Mouse (Mus musculus): ENCODE measurements around the gene Lrrk1. TPM values are rescaled to one million over a fixed set of nuclear protein-coding genes. Genes with fewer than 3 reads are reported as not detected.

The Lrrk1 gene
- polyA plus RNA-seq (2017; shearing (Covaris generic)) = 1 to 10 TPM; 2.3 to 5.7 TPM

DNA sequence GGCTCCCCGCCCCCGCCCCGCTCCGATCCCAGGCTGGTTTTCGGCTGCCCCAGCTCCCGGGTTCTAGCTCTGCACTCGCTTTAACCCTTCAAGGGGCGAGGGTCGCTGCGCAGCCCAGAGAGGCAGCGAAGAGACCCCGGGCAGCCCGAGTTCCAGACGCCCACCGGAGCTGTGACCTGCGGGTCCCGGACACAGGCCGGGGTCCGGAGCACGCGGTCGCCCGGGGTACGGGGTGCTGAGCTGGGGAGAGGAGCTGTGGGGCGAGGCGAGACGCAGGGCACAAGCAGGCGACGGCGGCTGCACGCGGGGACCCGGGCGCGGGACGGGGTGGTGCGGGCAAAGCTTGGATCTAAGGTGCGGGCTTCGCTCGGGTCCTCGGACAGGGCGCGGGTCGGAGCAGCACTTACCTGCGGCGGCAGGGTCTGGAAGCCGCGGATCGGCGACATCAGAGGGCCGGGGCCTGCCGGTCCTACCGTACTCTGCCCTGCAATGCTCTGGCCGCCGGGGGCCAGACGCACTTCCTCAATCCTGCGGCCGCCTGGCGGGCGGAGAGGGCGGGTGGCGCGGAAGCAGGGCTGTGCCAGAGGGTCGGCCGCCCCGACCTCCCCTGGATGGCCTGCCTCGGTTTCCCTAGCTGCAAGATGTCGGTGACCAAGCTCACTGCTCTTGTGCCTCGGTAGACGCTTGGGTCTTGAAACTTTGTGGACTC, at the start of gene Lrrk1:
Gene Lrrk1, minus strand, starts transcription at position 538 of the 709 bp plus-strand sequence.
- ATAC-seq = peak; percentile 42

DNA sequence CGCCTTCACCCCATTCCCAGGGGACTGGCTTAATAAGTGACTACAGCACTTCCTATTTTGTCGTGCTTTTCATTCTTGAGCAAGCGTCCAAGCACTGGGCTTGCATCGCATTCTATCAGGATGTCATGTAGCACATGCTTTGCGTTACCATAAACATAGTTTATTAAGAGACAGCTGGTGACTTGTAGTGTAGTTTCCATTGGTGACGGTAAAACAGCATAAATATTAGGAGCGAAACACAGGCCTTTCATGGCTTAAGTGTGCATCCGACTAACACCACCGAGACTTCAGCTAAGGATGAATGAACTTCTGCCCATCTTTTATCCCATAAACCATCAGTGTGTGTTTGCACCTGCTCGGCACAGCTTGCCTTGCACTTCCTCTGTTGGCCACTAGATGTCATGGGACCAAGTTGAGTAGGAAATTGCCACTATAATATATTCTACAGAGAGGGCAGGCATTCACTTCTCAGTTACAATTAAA, 46.3 kb upstream of the Lrrk1 start:
- no peak for ATAC-seq

DNA sequence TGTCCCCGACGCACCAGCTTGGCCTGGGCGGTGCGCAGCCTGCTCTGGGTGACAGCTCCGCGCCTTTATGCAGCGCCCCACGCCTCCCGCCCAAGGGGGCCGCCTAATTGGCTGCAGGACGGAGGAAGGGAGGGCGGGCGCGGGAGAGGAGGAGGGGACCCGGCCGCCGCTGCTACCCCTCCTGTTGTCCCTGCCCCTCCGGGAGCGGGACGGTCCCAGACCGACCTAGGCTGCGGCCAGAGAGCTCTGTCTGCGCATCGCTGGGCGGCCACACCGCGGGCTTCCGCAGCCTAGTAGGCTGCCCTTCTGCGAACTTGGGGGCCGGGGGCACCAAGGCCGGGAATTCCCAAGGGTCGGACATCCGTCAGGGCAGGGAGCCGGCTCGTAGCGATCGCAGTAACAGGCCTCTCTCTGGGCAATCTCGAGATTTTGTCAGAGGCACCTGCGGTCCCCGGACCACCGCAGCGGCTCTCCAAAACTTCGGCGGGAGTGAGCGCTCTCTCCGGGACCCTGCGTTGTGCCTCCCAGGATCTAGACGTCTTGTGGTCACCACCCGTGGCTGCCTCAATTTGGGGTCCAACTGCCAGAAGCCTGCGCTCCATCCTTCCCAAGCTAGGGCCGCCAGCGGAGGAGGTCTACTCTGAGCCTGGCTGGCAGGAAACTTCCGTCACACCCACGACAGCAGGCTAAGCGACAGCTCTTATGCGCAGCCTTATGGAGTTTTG, 39.4 kb upstream of the Lrrk1 start, which contains the start of gene Aldh1a3:
Gene Aldh1a3, minus strand, starts transcription at position 81 of the 725 bp plus-strand sequence.
- ATAC-seq = no peak

DNA sequence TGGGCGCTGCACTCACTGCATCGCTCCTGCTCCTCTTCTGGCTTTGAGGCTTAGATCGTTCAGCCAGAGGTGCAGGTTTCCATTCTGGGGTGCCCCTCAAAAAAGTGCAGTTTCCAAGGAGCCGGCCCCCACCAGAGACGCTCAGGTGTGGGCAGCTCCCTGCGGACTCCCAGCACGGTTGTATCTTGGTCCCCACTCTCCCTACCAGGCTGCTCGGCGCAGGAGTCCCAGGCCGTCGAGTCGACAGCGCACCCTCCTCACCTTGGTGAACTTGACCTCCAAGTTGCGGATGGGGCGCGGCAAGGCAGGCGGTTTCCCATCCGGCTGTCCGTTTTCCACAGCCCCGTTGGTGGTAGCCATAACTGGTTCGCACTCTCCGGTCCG, 38.9 kb upstream of the Lrrk1 start:
- no peak for ATAC-seq

DNA sequence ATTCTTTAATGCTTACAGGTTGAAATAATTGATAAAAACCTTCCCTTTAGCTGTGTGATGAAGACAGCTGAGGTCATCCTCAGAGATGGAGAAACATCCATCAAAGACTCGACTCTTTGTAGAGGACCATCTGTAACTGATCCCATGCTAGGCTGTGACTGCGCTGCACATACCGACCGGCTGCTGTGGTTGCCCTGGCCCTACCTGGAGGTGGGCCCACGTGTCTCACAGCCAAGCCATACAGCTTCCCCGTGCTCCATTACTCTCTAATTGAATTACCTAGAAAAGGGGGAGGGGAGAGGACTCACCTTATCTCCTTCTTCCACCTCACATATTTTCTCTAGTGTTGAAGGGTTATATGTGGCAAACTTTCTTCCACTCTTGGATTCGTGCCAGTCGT, 33.8 kb upstream of the Lrrk1 start:
- no peak for ATAC-seq

DNA sequence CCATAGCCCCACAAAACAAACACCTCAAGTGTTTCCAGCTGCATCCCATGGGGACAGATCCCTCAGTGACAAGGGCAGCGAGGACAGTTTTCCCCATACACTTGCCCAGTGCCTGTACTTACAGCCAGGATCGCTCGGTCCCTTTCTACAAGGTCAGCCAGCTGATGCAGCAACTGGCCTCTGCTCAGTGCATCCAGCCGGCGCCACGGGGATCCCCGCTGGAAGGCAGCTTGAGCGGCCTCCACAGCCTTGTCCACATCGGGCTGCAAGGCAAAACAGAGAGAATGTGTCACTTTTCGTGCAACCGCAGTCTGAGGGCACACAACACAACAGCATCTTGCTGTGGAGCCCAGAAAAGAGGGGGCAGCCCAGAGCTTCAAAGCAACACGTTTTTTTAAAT, 30.8 kb upstream of the Lrrk1 start:
- no peak for ATAC-seq

DNA sequence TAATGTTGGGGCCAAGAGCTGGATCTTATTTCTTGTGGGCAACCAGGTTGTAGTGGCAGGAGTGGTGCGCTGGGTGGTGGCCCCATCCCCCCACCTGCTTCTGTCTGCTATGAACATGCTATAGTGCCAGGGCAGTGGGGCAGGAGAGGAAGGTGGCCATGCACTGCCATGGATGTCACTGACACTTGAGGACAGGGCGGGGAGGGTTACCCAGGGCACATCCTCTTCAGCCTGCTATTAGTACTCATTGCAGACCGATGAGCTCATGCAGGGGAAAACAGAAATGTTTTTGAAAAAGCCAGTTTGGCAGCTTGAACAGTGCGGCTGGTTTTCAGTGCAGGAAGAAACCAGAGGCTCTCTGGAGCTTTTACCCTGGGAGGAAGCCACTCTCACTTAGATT, 28.7 kb upstream of the Lrrk1 start:
- no peak for ATAC-seq

DNA sequence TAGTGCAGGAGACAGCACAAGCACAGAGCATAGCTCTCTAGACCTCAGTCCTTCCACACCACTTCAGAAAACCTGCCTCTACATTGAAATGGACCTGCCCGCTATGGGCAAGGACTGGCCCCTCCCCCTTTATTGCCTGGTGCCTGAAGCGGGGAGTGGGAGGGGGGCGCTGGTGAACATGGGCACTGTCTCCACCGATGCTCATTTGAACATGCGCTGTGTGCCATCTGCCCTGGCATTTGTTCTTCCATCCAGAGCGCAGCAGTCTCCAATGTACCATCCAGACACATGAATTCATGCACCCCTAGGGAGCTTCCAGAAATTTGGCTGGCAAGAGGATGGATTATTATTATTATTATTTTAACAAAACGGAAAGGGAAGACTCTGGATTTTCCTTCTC, 24.9 kb upstream of the Lrrk1 start:
- ATAC-seq = no peak

DNA sequence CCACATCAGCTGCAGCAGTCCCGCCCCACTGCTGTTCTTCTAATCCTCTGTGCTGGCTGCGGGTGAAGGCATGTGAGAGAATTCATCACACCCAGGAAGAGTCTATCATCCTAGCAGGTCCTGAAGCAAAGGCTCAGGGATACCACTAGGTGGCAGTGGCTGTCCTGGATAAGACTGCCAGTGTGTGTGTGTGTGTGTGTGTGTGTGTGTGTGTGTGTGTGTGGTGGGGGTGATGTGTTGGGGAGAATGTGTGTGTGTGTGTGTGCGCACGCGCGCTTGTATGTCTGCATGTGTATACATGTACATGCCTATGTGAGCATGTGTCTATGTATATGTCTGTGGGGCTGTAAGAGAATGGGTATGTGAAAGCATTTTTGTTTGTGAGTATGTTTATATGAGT, 21.3 kb upstream of the Lrrk1 start:
- no peak for ATAC-seq

DNA sequence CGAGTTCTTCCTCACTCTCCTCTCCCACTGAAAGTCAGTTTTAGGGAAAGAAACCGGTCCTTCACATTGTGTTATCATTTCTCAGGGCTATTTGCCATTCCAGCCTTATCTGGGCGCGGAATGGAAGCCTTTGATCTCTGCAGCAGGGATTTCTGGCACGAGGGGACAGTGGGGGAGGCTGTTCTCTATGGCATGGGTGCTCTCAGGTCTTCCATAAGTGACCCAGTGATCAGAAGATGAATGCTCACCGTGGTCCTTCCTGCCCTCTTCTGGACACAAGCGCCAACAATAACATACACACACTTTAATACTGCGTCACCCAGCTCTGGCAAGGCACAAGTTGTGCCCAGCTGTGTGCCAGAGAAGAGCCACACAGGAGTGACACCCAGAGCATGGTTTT, 18.8 kb upstream of the Lrrk1 start:
- no peak for ATAC-seq

DNA sequence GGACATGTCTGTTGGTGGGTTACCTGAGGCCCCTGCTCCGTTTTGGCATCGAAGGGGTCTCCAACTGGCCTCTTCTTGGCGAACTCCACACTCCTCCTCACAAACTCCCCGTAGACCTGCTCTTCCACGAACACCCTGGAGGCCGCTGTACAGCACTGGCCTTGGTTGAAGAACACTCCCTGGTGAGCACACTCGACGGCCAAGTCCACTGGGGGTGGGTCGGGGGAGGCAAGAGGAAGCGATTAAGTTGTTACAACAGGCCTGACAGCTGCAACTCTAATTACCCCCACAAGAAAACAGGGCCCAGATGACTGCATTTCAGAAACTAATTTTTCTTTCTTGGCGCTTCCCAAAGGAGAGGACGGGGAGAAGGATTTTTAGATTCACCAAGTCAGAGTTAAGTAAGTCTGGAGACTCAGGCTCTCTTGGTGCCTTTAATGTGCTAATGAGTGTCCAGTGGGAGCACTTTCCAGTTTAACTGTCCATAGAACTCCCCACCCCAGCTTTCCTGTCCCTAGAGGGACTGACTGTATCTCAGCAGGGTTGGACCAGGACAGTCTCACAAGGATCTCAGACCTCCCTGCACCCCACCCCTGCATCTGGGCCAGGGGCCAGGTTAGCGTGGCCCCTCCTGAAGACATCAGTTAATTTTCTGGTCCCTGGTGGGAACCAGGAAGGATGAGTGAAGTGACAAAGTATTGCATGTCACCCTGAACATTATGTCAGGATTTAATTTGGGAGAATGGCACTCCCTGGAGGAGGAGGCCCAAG, 18.0 kb upstream of the Lrrk1 start:
- ATAC-seq = no peak

DNA sequence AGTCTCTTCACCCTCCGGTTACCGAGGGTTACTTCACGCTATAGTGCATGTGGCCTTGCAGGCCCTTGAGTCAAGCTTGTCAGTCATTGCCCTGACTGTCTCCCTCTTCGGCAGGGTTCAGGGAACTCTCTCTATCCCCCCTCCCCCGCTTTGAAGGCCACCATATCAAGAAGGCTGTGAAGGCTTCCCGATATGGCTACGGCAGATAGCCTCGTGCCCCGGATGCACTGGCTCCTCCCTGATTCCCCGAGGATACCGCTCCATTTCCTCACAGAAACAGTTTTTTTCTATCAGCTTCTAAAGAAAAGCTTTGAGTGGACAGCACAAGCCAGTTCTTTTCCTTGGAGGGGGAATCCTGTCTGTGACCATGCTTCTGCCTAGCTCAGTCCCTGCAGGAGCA, 17.4 kb upstream of the Lrrk1 start:
- ATAC-seq = no peak

DNA sequence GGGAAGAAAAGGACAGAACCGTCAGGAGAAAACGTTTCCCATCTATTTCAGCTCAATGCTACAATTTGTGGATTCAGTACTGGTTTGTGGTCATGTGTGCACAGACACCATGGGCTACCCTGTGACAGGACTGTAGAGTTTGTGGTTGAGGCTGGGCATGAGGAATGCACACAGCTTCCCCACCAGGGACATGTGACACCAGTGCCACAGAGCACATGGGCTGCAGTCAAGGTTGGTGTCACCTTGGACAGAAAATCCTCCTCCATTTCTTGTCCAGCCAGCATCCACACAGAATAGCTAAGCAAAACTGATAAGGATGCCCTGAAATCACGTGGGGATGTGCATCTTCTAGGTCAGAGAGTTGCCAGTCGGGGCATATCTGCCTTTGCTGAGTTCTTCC, 16.7 kb upstream of the Lrrk1 start:
- ATAC-seq = no peak

DNA sequence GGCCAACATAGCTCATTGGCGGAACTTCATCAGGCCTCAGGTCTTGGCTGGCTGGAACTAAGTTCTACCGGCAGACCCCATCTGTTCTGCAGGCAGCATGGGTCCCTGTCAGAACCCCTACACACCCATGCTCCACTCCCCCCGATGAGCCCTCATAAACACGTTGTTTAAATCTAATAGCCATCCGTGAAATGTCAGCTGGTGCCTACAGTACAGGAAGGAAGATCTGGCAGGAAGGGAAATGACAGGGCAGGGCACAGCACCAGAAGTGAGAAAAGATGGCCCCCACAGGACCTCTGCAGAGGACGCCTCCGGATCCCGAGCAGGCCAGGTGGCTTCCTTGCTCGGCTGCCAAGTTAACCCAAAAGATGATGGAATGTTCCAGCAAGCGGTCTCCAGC, 16.0 kb upstream of the Lrrk1 start:
- ATAC-seq = no peak

DNA sequence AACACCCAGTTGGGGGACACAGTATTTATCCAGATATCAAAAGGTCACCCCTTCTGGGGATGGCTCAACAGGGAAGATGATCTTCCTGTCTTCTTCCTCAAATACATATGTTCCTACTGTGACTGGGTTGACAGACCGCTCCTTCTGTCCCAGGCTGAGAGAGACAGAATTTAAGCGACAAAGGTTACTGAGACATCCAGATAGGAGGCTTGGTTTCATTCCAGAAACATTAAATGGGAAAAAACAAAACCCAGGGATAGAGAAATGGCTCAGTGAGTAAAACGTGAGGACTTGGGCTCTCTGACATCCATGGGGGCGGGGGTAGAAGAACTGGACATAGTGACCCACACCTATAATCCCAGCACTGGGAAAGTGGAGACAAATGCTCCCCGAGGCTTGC, 14.7 kb upstream of the Lrrk1 start:
- no peak for ATAC-seq

DNA sequence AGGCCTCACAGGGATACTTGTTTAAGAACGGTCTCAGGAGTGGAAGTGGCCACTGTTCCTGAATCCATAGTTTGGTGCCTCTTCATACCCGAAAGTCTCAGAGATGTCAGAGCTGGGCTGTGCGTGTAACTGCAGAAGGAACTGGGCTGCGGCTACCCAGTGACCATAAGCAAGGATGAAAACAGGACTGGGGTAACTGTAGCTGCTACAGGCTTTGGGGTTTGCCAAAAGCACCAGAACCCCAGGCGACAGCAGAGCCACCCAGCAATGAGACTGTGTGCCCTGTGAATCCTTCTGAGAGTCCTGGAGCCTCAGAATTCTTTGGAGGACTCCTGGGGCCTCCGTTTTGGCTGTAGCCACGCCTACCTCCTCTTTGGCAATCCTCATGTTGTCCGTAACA, 13.5 kb upstream of the Lrrk1 start:
- ATAC-seq = no peak

DNA sequence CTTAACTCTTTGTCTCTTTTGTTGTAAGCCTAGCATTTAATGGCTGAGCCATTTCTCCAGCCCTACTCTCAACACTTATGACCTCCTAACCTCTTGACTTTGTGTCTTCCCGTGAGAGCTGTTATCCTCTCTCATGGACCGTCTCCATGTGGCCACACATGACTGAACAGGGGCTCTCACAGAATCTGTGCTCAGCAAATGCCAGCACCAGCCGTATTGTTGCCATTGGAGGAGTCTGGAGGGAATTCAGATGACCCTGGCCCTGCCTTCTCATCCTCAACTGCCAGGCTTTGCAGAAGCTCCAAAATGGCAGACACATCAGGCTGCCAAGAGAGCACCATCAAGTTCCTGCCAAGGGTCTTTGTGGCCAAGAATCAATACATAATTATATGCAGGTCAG, 9.1 kb upstream of the Lrrk1 start:
- ATAC-seq = no peak

DNA sequence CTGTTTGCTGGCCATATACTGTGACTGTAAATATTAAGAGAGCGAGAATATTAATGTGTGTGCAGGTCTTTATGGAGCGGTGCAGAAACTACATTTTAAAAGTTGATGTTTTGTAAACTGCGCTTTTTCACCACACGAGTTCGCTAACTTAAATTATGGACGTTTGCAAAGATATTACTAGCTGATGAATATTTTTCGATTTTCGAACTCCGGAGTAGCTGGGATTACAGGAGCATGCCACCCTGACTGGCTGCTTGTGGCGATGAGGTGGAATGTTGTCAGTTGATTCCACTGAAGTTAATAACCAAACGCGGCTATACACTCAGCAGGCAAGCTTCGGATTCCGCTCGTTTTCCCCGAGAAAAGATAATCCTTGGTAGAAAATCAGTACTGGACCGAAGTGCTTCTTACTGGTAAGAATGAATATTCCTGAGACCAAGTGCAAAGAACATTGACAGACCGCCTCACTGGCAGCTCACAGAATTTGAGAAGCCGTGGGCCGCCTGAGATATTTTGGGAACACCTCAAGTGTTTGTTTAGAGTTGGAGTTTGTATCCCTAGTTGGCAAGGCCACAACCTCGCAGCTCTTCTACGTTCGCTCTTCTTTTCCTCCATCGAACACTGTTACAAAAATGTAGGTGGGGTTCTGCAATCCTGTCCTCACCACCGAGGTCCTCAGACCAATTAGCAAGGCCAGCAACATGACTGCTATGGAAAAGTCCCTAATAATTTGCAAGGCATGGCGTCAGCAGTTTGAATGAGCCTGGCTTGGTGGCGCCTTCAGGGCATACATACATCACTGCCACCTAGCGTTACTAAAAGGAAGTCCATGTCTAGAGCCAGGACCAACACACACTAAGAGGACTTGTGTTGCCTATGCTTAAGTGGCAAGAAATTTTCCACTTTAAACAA, 727 bp upstream of the Lrrk1 start:
- ATAC-seq = peak; percentile 88

DNA sequence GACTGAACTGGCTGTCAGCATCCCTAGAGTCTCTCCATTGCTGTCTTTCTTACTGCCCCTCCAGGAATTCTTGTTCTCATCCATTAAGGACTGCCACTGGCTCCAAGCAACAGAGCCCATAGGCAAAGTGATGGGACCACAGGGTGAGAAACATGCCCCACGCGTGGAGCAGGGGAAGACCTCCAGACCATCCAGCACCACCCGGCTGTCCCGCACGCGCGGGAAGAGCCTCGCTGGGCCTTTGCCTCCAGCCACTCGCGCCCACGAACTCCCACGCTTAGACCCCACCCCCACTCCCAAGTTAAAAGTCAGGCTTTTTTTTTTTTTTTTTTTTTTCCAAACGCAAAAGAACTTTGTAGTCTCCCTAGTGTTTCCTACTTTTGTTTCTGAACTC, 734 bp downstream of the Lrrk1 start:
- ATAC-seq = no peak

DNA sequence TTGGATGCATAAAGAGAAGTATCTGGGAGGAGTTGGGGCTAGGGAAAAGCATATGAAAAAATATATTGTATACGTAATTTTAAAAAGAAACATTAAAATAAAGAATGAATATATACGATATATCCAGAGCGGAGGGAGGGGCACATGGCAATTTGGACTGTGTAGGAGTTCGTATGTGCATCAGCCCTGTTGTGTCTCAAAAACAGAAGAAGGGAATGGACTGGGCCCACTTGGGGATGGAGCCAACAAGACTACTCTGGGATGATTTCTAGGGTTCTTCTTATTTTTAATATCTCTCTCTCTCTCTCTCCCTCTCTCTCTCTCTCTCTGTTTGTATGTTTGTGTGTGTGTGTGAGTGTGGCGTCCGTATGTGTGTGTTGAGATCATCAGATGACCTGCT, 1.7 kb downstream of the Lrrk1 start:
- no peak for ATAC-seq

DNA sequence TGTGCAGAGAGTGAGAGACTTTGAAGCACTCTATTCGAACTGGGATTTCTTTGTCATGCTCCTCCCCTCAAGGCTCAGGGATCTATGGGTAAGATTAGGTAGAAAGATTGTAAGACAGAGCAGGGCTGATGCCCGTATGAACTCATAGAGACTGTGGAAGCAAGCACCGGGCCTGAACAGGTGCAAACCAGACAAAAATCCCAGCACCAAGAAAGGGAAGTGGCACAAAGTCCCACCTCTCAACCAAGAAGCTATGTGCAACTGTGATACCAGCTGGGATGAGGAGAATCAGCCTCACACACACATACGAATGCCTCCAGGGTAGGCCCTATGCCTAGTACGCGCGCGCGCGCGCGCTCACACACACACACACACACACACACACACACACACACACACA, 2.3 kb downstream of the Lrrk1 start:
- ATAC-seq = no peak

DNA sequence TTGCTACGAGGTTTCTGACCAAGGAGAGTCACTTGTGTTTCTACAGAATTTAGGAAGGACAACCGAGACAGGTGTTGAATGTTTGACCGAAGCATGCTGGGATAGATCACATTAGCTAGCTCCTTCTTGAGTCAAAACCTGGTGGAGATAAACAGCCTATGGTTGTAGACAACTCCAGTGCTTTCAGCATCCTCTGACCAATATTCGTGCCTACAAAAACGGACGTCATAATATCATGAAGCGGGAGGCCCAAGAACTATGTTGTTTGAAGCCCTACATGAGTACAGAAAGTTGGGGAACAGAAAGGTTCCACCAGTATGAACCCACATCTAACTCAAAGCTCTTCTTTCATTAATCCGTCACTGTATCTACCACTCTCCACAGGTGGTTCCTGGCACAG, 3.3 kb downstream of the Lrrk1 start:
- ATAC-seq = no peak

DNA sequence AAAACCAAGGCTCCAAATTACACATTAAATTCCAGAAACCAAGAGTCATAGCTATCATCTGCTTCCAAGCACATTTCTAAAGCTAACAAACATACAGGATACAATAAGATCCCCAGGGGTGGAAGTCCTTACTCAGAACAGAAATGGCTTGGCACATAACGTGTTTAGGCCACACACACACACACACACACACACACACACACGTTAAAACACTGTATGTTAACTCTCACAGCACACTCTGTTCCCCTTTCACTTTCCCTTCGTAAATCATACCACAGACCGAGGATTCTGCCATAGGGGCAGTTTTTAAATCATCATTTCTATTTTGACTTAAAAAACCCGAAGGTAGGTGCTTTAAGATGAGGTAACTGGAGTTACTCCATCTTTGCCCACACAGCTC, 3.9 kb downstream of the Lrrk1 start:
- ATAC-seq = no peak

Measured in CD4-positive, CD25-positive, alpha-beta regulatory T cell, adult 4 months (primary cell).